Mouse (Mus musculus) midbrain, postnatal 0 days (tissue): ENCODE measurements around the gene 4933434E20Rik. TPM values are rescaled to one million over a fixed set of nuclear protein-coding genes. Genes with fewer than 3 reads are reported as not detected.
A peak's percentile ranks its signal among the peaks of the same experiment; 100 is the strongest.

Source experiments
- ATAC-seq: fragments of 200-750 bp; cut with Nextera tagmentation; 2 replicates; pipeline ENCODE4 v1.8.0; 2017; ENCODE audit warnings: moderate number of reproducible peaks, mild to moderate bottlenecking, moderate TSS enrichment, moderate library complexity; ENCODE audit not compliant: low FRiP score
- DNase-seq: peaks from one replicate; pipeline ENCODE4 v3.0.0-alpha.2; 2015; ENCODE audit warnings: low spot score
- H3K27ac ChIP-seq: fragments of 300-500 bp; sonication (generic); 2 replicates; pipeline ENCODE4 v1.5.1; 2014; ENCODE audit warnings: low read depth, mild to moderate bottlenecking, low read length, mixed read lengths
- H3K27me3 ChIP-seq: fragments of 300-500 bp; sonication (generic); 2 replicates; pipeline ENCODE4 v1.6.1; 2014; ENCODE audit warnings: low read length, control low read depth, mixed read lengths; ENCODE audit not compliant: insufficient read depth
- H3K36me3 ChIP-seq: fragments of 300-500 bp; sonication (generic); 2 replicates; pipeline ENCODE4 v1.6.1; 2014; ENCODE audit warnings: low read length, control low read depth, mixed read lengths; ENCODE audit not compliant: insufficient read depth
- H3K4me1 ChIP-seq: fragments of 300-500 bp; sonication (generic); 2 replicates; pipeline ENCODE4 v1.6.1; 2014; ENCODE audit warnings: mild to moderate bottlenecking, control low read depth, antibody characterized with exemption, low read length, mixed read lengths; ENCODE audit not compliant: insufficient read depth
- H3K4me2 ChIP-seq: fragments of 300-500 bp; sonication (generic); 2 replicates; pipeline ENCODE4 v1.6.1; 2014; ENCODE audit warnings: low read depth, mild to moderate bottlenecking, low read length, mixed read lengths; ENCODE audit not compliant: poor library complexity, severe bottlenecking
- H3K4me3 ChIP-seq: fragments of 300-500 bp; sonication (generic); 2 replicates; pipeline ENCODE4 v1.5.1; 2014; ENCODE audit warnings: low read depth, mild to moderate bottlenecking, low read length, moderate library complexity
- H3K9ac ChIP-seq: fragments of 300-500 bp; sonication (generic); replicated peaks from 2 replicates; pipeline ENCODE4 v1.6.1; 2014; ENCODE audit warnings: mild to moderate bottlenecking, low read length, moderate library complexity, mixed read lengths; ENCODE audit not compliant: poor library complexity, severe bottlenecking
- H3K9me3 ChIP-seq: fragments of 300-500 bp; sonication (generic); 2 replicates; pipeline ENCODE4 v1.6.1; 2016; ENCODE audit warnings: low read length, control low read depth
- CTCF ChIP-seq: IDR thresholded peaks from 2 replicates; pipeline ENCODE4 v1.5.1; 2016; ENCODE audit warnings: antibody characterized with exemption, mild to moderate bottlenecking
- WGBS: fragments of 180-500 bp; shearing (Covaris S2); extraction: QIAGEN DNeasy Blood & Tissue Kit; methylation state at CpG from one replicate; pipeline ENCODE4 v1.1.7; 2014; 5-methylcytosine and 5-hydroxymethylcytosine counted together
- polyA plus RNA-seq: library from polyadenylated mRNA; unstranded; fragments of >200 nt; fragmentation: Nextera tagmentation; extraction: Ambion mirVana; gene quantifications from 2 replicates; pipeline ENCODE4 v1.2.1, GENCODE M21; 2015
- total RNA-seq: library from RNA; depleted of rRNA; stranded (reverse); fragments of >200 nt; gene quantifications from 2 replicates; pipeline ENCODE4 v1.2.3, GENCODE M21; 2014

The 4933434E20Rik gene
- total and polyA plus RNA-seq, 2 experiments from 2014 or later: 111 to 230 TPM

- TF ChIP-seq CTCF: no peak
- ATAC-seq: no peak
- WGBS: 69% methylated on average over 3 of the region's 3 CpGs
- Histone ChIP-seq H3K36me3 (0 out of 2 replicates have a peak, but pooled peaks cover 2% of the 10 kb centered on the region), H3K9me3 (no peaks in the 10 kb centered on the region), H3K27ac (no peak overlapping the region), H3K9ac (no peak overlapping the region), H3K4me3 (no peak overlapping the region), H3K4me2 (no peak overlapping the region), H3K4me1 (peaks cover 5% of the 10 kb centered on the region), H3K27me3 (no peaks in the 10 kb centered on the region)
- DNase-seq: no peak
These were observed 1.7 kb upstream of the 4933434E20Rik start for GRCm38 (mm10) chr3:90049691-90050090.

GRCm38 (mm10) chr3:90052351-90053241 is 1.2 kb downstream of the 4933434E20Rik start, which contains the start of gene Ubap2l:
Gene Ubap2l (minus strand): TSS chr3:90052628.
- H3K27ac ChIP-seq: peak within 1 kb of the TSS; percentile 92
- peak within 1 kb of the TSS; percentile 90 for H3K4me3 ChIP-seq
- peak; percentile 94 for ATAC-seq
- TF ChIP-seq CTCF: peak; percentile 39
- peaks cover 4% of the 10 kb centered on the region; the same call in 1 of the 2 replicates for H3K36me3 ChIP-seq
- peak; percentile 99 for DNase-seq
- H3K4me2 ChIP-seq: peak within 1 kb of the TSS; percentile 58
- WGBS: under 1% methylated on average over 53 of the region's 81 CpGs
- H3K9me3 ChIP-seq: no peaks in the 10 kb centered on the region
- H3K27me3 ChIP-seq: no peaks in the 10 kb centered on the region
- H3K4me1 ChIP-seq: peaks cover 5% of the 10 kb centered on the region
- peak within 1 kb of the TSS; percentile 98 for H3K9ac ChIP-seq

- Histone ChIP-seq H3K9ac (no peak overlapping the region), H3K4me3 (no peak overlapping the region), H3K9me3 (no peaks in the 10 kb centered on the region), H3K27ac (no peak overlapping the region), H3K27me3 (no peaks in the 10 kb centered on the region), H3K4me1 (no peaks in the 10 kb centered on the region), H3K4me2 (no peak overlapping the region), H3K36me3 (peaks cover 18% of the 10 kb centered on the region)
- no peak for ATAC-seq
- 96% methylated on average over 6 of the region's 6 CpGs for WGBS
- TF ChIP-seq CTCF: no peak
- no peak for DNase-seq
These were observed 10.1 kb downstream of the 4933434E20Rik start for GRCm38 (mm10) chr3:90061549-90061948.

GRCm38 (mm10) chr3:90062539-90062938 is 11.1 kb downstream of the 4933434E20Rik start:
- Histone ChIP-seq H3K4me3 (no peak overlapping the region), H3K4me2 (no peak overlapping the region), H3K27me3 (no peaks in the 10 kb centered on the region), H3K36me3 (peaks cover 18% of the 10 kb centered on the region), H3K4me1 (no peaks in the 10 kb centered on the region), H3K9ac (no peak overlapping the region), H3K9me3 (no peaks in the 10 kb centered on the region), H3K27ac (no peak overlapping the region)
- ATAC-seq (no peak), DNase-seq (no peak)
- TF ChIP-seq CTCF: no peak
- 54% methylated on average over 2 of the region's 2 CpGs for WGBS

GRCm38 (mm10) chr3:90064383-90064782 is 12.9 kb downstream of the 4933434E20Rik start:
- ATAC-seq (no peak), DNase-seq (no peak)
- Histone ChIP-seq H3K9ac (no peak overlapping the region), H3K9me3 (no peaks in the 10 kb centered on the region), H3K27ac (no peak overlapping the region), H3K4me2 (no peak overlapping the region), H3K4me1 (no peaks in the 10 kb centered on the region), H3K27me3 (no peaks in the 10 kb centered on the region), H3K36me3 (peaks cover 14% of the 10 kb centered on the region), H3K4me3 (no peak overlapping the region)
- no peak for TF ChIP-seq CTCF
- WGBS: 81% methylated on average over 3 of the region's 3 CpGs

GRCm38 (mm10) chr3:90065553-90065952 is 14.1 kb downstream of the 4933434E20Rik start:
- H3K4me3 ChIP-seq: no peak overlapping the region
- no peak for ATAC-seq
- H3K4me2 ChIP-seq: no peak overlapping the region
- H3K4me1 ChIP-seq: no peaks in the 10 kb centered on the region
- peak; percentile 78 for TF ChIP-seq CTCF
- DNase-seq: no peak
- no peaks in the 10 kb centered on the region for H3K27me3 ChIP-seq
- H3K9me3 ChIP-seq: no peaks in the 10 kb centered on the region
- H3K27ac ChIP-seq: no peak overlapping the region
- no peak overlapping the region for H3K9ac ChIP-seq
- H3K36me3 ChIP-seq: peaks cover 11% of the 10 kb centered on the region
- 57% methylated on average over 3 of the region's 3 CpGs for WGBS
